ENCODE assay signal across 7 mouse cellular contexts in genomic region chrX:7604879-7605574, GRCm38 (mm10). TPM values are rescaled to one million over a fixed set of nuclear protein-coding genes. Genes with fewer than 3 reads are reported as not detected.
DNase-seq lines count a peak whose midpoint lies in the region; ATAC-seq lines count a peak whose summit lies in the region.

Gene Ccdc22 (minus strand): TSS chrX:7605517.

- ATAC-seq in granulocyte monocyte progenitor cell, adult 5-6 weeks (replicated peaks; ENCODE audit: poor library complexity, severe bottlenecking), result peak; percentile 96
- ATAC-seq in midbrain, embryonic 13.5 days, result peak; percentile 97

- peaks cover 12% of the 10 kb centered on the region for H3K27me3 ChIP-seq in embryonic facial prominence, embryonic 10.5 days (replicated peaks; ENCODE audit: low read depth, poor library complexity, severe bottlenecking)
- H3K27me3 ChIP-seq in limb, embryonic 10.5 days (ENCODE audit: low read depth, poor library complexity, severe bottlenecking), result peaks cover 2% of the 10 kb centered on the region; the same call in 1 of the 2 replicates
- H3K27me3 ChIP-seq in midbrain, embryonic 13.5 days, result no peaks in the 10 kb centered on the region

- peak within 1 kb of the TSS; percentile 72 for H3K27ac ChIP-seq in embryonic facial prominence, embryonic 10.5 days (replicated peaks)
- peak within 1 kb of the TSS; percentile 72 for H3K27ac ChIP-seq in limb, embryonic 10.5 days
- peak within 1 kb of the TSS; percentile 17; the same call in 1 of the 2 replicates for H3K27ac ChIP-seq in midbrain, embryonic 13.5 days

- peak; percentile 85 for DNase-seq in adrenal gland, postnatal 10 days
- DNase-seq in embryonic facial prominence, embryonic 10.5 days (ENCODE audit: low spot score), result peak; percentile 85
- peak; percentile 88 for DNase-seq in kidney, adult 11 months
- peak; percentile 71 for DNase-seq in limb, embryonic 10.5 days (ENCODE audit: low spot score)
- peak; percentile 64 for DNase-seq in spleen, adult 12 weeks (ENCODE audit: low spot score)

- H3K9ac ChIP-seq in midbrain, embryonic 13.5 days (replicated peaks), result peak within 1 kb of the TSS; percentile 37

- no peaks in the 10 kb centered on the region for H3K9me3 ChIP-seq in embryonic facial prominence, embryonic 10.5 days
- no peaks in the 10 kb centered on the region for H3K9me3 ChIP-seq in limb, embryonic 10.5 days (replicated peaks)
- H3K9me3 ChIP-seq in midbrain, embryonic 13.5 days, result no peaks in the 10 kb centered on the region; the same call in 1 of the 2 replicates

- peaks cover 8% of the 10 kb centered on the region for H3K36me3 ChIP-seq in embryonic facial prominence, embryonic 10.5 days (replicated peaks)
- 0 out of 2 replicates have a peak, but pooled peaks cover 7% of the 10 kb centered on the region for H3K36me3 ChIP-seq in limb, embryonic 10.5 days
- H3K36me3 ChIP-seq in midbrain, embryonic 13.5 days, result no peaks in the 10 kb centered on the region

- H3K4me1 ChIP-seq in embryonic facial prominence, embryonic 10.5 days, result peaks cover 3% of the 10 kb centered on the region; the same call in 1 of the 2 replicates
- peaks cover 6% of the 10 kb centered on the region; the same call in 1 of the 2 replicates for H3K4me1 ChIP-seq in limb, embryonic 10.5 days
- H3K4me1 ChIP-seq in midbrain, embryonic 13.5 days (replicated peaks), result peaks cover 10% of the 10 kb centered on the region

- WGBS in embryonic facial prominence, embryonic 10.5 days, result 18% methylated on average over 28 of the region's 28 CpGs
- WGBS in limb, embryonic 10.5 days, result 13% methylated on average over 28 of the region's 28 CpGs
- 23% methylated on average over 28 of the region's 28 CpGs for WGBS in midbrain, embryonic 13.5 days

- peak within 1 kb of the TSS; percentile 58 for H3K4me3 ChIP-seq in embryonic facial prominence, embryonic 10.5 days
- peak within 1 kb of the TSS; percentile 54 for H3K4me3 ChIP-seq in limb, embryonic 10.5 days
- H3K4me3 ChIP-seq in midbrain, embryonic 13.5 days (replicated peaks), result peak within 1 kb of the TSS; percentile 47

- peak within 1 kb of the TSS; percentile 52 for H3K4me2 ChIP-seq in midbrain, embryonic 13.5 days (replicated peaks)

RNA-seq across cellular contexts. Expression of gene Ccdc22, which starts in this region (rescaled TPM):
- total RNA-seq in adrenal gland, postnatal 10 days (2021), result 10 to 100 TPM; 17.8 to 20.1 TPM
- polyA plus RNA-seq in embryonic facial prominence, embryonic 10.5 days (2016; fragmentation: Nextera tagmentation; extraction: Ambion mirVana), result 36.0 and 36.6 TPM in 2 replicates
- 37.5 and 38.0 TPM in 2 replicates for total RNA-seq in granulocyte monocyte progenitor cell, adult 5-6 weeks (2014; fragmentation: Nextera tagmentation)
- 41.4 and 45.7 TPM in 2 replicates for total RNA-seq in granulocyte monocyte progenitor cell, adult 5-6 weeks (2017)
- polyA plus RNA-seq in limb, embryonic 10.5 days (2016; fragmentation: Nextera tagmentation; extraction: Ambion mirVana), result 36.5 and 37.9 TPM in 2 replicates
- 30.4 and 30.8 TPM in 2 replicates for polyA plus RNA-seq in midbrain, embryonic 13.5 days (2015; fragmentation: Nextera tagmentation; extraction: Ambion mirVana)

Comparison
In these comparisons a context has a peak if more than half of its experiments do, and no peak if none do; other contexts are left out.
1. Peak in every context shown above with its lines: DNase-seq, ATAC-seq, H3K4me3 ChIP-seq and H3K27ac ChIP-seq.
2. H3K27ac ChIP-seq: peak in every context shown above with its lines; median percentile 72 in embryonic facial prominence, embryonic 10.5 days; 72 in limb, embryonic 10.5 days; 17 in midbrain, embryonic 13.5 days.